Mouse (Mus musculus): ENCODE measurements at regions not wholly inside any gene's neighbourhood (a gene's known extent, or its start where the extent isn't known, plus 50 kb on each side); places are given as distances from the start of the nearest gene placed in this dataset.

DNA sequence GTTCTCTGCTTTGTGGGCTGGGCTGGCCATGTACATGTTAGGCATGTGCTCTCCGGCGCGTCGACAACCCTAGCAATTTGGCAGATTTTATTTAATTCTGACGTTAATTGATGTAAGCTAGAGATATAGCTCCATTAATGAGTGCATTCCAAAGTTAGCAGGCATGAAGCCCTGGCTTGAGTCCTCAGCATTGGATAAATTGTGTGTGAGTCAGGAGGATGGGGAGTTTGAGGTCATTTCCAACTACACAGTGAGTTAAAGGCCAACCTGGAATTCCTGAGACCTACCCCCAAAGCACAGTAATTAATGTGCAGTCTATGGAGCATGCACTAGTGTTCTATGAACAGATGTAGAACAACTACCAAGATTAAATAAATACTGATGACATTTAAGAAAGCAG is 178.7 kb upstream of the Rsrc1 start:
- Histone ChIP-seq H3K4me1 (ENCODE audit: control insufficient read depth in 2 of 2, insufficient read depth in 2 of 2, low read length in 2 of 2, poor library complexity in 1 of 2) (no peaks in the 10 kb centered on the region), H3K36me3 (ENCODE audit: control insufficient read depth, insufficient read depth, low read length, poor library complexity, severe bottlenecking) (no peaks in the 10 kb centered on the region), H3K9me3 (ENCODE audit: control insufficient read depth, insufficient read depth, low read depth, low read length) (no peaks in the 10 kb centered on the region), H3K9ac (ENCODE audit: insufficient read depth, low read depth, low read length, poor library complexity, severe bottlenecking) (no peak overlapping the region), H3K4me3 (ENCODE audit: insufficient read depth in 1 of 2, low read depth in 1 of 2, low read length in 2 of 2, poor library complexity in 1 of 2, severe bottlenecking in 1 of 2) (no peak overlapping the region), H3K27ac (ENCODE audit: insufficient read depth, low read depth, low read length, poor library complexity, severe bottlenecking) (no peak overlapping the region)
- in situ Hi-C loops (cut with MboI; ENCODE audit: low sequenced_read_pairs in 2 of 2, unreplicated experiment in 2 of 2): no loop called here
- no peak for DNase-seq (ENCODE audit: low read depth, low spot score)
- TF ChIP-seq CHD2 (IDR thresholded peaks at IDR 0.05; ENCODE audit: low read depth, low read length) (no peak), HCFC1 (IDR thresholded peaks at IDR 0.05; ENCODE audit: borderline replicate concordance, insufficient read depth, low read length) (no peak), MAFK (IDR thresholded peaks at IDR 0.05; ENCODE audit: insufficient read depth, low read depth, low read length) (no peak)

DNA sequence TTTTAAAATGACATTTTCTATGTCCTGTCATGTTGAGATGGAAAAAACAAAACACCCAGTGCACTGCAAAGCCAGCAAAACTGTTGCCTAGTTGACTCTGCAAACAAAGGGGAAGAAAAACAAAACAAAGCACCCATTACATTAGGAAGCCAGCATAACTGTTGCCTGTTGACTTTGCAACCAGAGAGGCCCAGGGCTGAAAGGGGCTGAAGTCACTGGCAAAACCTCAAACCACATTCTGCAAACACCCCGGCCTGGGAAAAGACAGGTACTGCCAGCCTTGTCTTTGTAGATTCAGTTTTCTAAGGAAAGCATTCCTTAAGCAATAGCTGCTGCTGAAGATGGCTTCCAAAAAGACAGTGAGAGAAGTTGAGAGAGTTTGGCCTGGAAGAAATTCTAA is 175.0 kb upstream of the Rsrc1 start:
- TF ChIP-seq ZC3H11A (IDR thresholded peaks at IDR 0.05; ENCODE audit: borderline replicate concordance, low read depth, low read length) (no peak), MAFK (IDR thresholded peaks at IDR 0.05; ENCODE audit: insufficient read depth, low read depth, low read length) (no peak), ZNF384 (IDR thresholded peaks at IDR 0.05; ENCODE audit: low read depth, low read length) (no peak), CHD2 (IDR thresholded peaks at IDR 0.05; ENCODE audit: low read depth, low read length) (no peak)
- Histone ChIP-seq H3K9me3 (ENCODE audit: control insufficient read depth, insufficient read depth, low read depth, low read length) (no peaks in the 10 kb centered on the region), H3K4me3 (ENCODE audit: insufficient read depth in 1 of 2, low read depth in 1 of 2, low read length in 2 of 2, poor library complexity in 1 of 2, severe bottlenecking in 1 of 2) (no peak overlapping the region), H3K9ac (ENCODE audit: insufficient read depth, low read depth, low read length, poor library complexity, severe bottlenecking) (no peak overlapping the region), H3K27ac (ENCODE audit: insufficient read depth, low read depth, low read length, poor library complexity, severe bottlenecking) (no peak overlapping the region), H3K4me1 (ENCODE audit: control insufficient read depth in 2 of 2, insufficient read depth in 2 of 2, low read length in 2 of 2, poor library complexity in 1 of 2) (no peaks in the 10 kb centered on the region), H3K36me3 (ENCODE audit: control insufficient read depth, insufficient read depth, low read length, poor library complexity, severe bottlenecking) (no peaks in the 10 kb centered on the region)
- DNase-seq (ENCODE audit: low read depth, low spot score): no peak
- in situ Hi-C loops (cut with MboI; ENCODE audit: low sequenced_read_pairs in 2 of 2, unreplicated experiment in 2 of 2): no loop called here

GRCm38 (mm10) chr3:66812686-66813445 is 168.3 kb upstream of the Rsrc1 start:
- H3K36me3 ChIP-seq (ENCODE audit: control insufficient read depth, insufficient read depth, low read length, poor library complexity, severe bottlenecking): no peaks in the 10 kb centered on the region
- in situ Hi-C loops (cut with MboI; ENCODE audit: low sequenced_read_pairs in 2 of 2, unreplicated experiment in 2 of 2): no loop called here
- H3K9ac ChIP-seq (ENCODE audit: insufficient read depth, low read depth, low read length, poor library complexity, severe bottlenecking): no peak overlapping the region
- no peak for DNase-seq (ENCODE audit: low read depth, low spot score)
- TF ChIP-seq ZC3H11A (IDR thresholded peaks at IDR 0.05; ENCODE audit: borderline replicate concordance, low read depth, low read length): no peak
- TF ChIP-seq CHD2 (IDR thresholded peaks at IDR 0.05; ENCODE audit: low read depth, low read length): no peak
- no peak for TF ChIP-seq ZNF384 (IDR thresholded peaks at IDR 0.05; ENCODE audit: low read depth, low read length)
- TF ChIP-seq MAFK (IDR thresholded peaks at IDR 0.05; ENCODE audit: insufficient read depth, low read depth, low read length): no peak
- no peak for TF ChIP-seq HCFC1 (IDR thresholded peaks at IDR 0.05; ENCODE audit: borderline replicate concordance, insufficient read depth, low read length)
- no peaks in the 10 kb centered on the region for H3K9me3 ChIP-seq (ENCODE audit: control insufficient read depth, insufficient read depth, low read depth, low read length)
- no peaks in the 10 kb centered on the region for H3K4me1 ChIP-seq (ENCODE audit: control insufficient read depth in 2 of 2, insufficient read depth in 2 of 2, low read length in 2 of 2, poor library complexity in 1 of 2)
- no peak overlapping the region for H3K4me3 ChIP-seq (ENCODE audit: insufficient read depth in 1 of 2, low read depth in 1 of 2, low read length in 2 of 2, poor library complexity in 1 of 2, severe bottlenecking in 1 of 2)
- H3K27ac ChIP-seq (ENCODE audit: insufficient read depth, low read depth, low read length, poor library complexity, severe bottlenecking): no peak overlapping the region

DNA sequence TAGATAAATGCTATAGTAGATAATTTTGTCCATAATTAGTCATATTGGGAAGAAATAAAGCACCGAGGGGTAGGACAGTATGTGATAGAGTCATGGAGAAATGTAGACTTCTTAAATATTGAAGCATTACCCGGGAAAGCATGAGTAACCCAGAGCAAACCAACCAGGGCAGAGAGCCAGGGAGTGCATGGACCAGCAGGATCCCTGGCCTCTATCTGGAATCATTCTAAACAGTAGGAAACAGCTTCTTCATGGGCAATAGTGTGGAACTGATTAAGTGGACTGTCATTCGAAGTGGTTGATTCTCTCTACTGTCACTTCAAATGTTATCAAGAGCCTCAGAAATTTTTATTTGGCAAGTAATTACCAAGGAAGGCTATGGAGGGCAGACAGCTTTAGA is 155.4 kb upstream of the Rsrc1 start:
- no peak overlapping the region for H3K4me3 ChIP-seq (ENCODE audit: insufficient read depth in 1 of 2, low read depth in 1 of 2, low read length in 2 of 2, poor library complexity in 1 of 2, severe bottlenecking in 1 of 2)
- no peak for DNase-seq (ENCODE audit: low read depth, low spot score)
- H3K9ac ChIP-seq (ENCODE audit: insufficient read depth, low read depth, low read length, poor library complexity, severe bottlenecking): no peak overlapping the region
- H3K36me3 ChIP-seq (ENCODE audit: control insufficient read depth, insufficient read depth, low read length, poor library complexity, severe bottlenecking): no peaks in the 10 kb centered on the region
- H3K9me3 ChIP-seq (ENCODE audit: control insufficient read depth, insufficient read depth, low read depth, low read length): no peaks in the 10 kb centered on the region
- in situ Hi-C loops (cut with MboI; ENCODE audit: low sequenced_read_pairs in 2 of 2, unreplicated experiment in 2 of 2): no loop called here
- TF ChIP-seq CHD2 (IDR thresholded peaks at IDR 0.05; ENCODE audit: low read depth, low read length) (no peak), ZNF384 (IDR thresholded peaks at IDR 0.05; ENCODE audit: low read depth, low read length) (no peak), MAFK (IDR thresholded peaks at IDR 0.05; ENCODE audit: insufficient read depth, low read depth, low read length) (no peak), HCFC1 (IDR thresholded peaks at IDR 0.05; ENCODE audit: borderline replicate concordance, insufficient read depth, low read length) (no peak), ZC3H11A (IDR thresholded peaks at IDR 0.05; ENCODE audit: borderline replicate concordance, low read depth, low read length) (no peak)
- H3K27ac ChIP-seq (ENCODE audit: insufficient read depth, low read depth, low read length, poor library complexity, severe bottlenecking): no peak overlapping the region
- no peaks in the 10 kb centered on the region for H3K4me1 ChIP-seq (ENCODE audit: control insufficient read depth in 2 of 2, insufficient read depth in 2 of 2, low read length in 2 of 2, poor library complexity in 1 of 2)
